Mouse (Mus musculus) CD4-positive naive resting alpha-beta T cell, adult 76 days (primary cell): ENCODE data around the gene Gm6034. TPM values are rescaled to one million over a fixed set of nuclear protein-coding genes. Genes with fewer than 3 reads are reported as not detected.

ENCODE experiments used
- total RNA-seq: library from RNA; stranded (reverse); gene quantifications from one replicate; pipeline ENCODE4 v1.2.4, GENCODE M21; 2023

Gm6034 gene
- total RNA-seq = 1.1 TPM

DNA sequence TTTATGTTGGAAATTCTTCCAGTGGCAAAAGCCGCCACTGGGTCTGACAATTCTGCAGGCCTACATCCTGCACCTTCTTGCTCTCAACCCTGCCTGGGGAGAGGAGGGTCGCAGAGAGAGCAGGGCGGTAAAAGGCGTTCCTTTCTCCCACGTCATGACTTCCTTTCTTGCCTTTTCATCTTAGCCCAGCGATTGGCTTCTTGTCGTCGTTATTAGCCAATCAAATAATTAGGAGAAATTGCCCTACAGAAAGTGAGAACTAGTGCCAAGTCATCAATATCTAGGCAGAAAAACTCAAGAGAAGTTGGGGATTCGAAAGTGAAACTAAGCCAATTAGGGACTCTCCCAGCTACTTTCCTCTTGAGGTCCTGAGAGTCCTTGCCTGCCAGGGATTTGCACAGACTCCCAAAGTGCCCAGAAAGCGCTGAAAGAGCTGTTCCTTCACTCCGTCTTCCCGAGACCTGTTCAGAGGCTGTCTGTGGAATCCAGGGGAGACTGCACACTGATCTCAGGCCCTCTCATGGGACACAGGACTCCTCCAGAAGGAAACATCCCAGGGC is at the start of gene Gm6034, which contains the start of gene H2-T22:
TSS of gene Gm6034 (plus strand) at position 352 of the 560 bp plus-strand sequence.
TSS of gene H2-T22 (minus strand) at position 138 of the 560 bp plus-strand sequence.

DNA sequence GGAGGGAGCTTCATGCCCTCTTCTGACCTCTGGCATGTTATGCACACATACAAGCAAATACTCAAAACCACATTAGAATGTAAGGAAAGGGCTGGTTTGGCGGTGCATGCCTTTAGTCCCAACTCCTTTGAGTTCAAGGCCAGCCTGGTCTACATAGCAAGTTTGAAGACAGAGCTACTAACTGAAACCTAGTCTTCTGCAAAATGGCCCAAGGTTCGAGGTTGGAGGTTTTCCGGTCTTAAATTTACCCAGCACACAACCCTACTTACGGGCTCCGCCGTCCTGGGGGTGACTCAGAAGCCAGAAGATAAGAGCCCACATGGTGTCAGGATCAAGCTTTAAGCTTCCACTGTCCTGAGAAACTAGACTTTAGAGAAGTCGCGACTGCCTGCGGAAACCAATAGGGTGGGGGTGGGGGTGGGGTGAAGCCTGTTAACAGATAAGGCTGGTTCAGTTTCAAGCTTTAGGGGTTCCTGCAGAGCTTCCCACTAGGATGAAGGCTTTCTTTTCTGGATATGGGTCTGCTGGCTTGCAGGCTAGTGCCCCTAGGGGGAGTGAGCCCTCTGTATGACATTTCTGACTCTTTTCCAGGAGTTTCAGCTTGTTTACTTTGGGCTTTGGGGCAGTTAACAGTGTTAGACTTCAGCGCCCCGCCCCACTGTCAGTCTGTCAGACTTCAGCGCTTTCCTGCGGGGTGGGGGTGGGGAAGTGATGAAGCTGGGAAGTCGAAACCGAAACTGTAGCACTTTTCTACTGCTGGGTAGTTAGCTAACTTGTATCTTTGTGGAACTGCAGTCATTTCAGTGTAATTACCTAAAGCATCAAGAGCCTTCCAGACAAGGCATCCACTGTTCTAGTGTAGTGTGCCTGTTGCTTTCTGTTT is 22.3 kb upstream of the Gm6034 start, which contains the start of gene H2-T24:
TSS of gene H2-T24 (minus strand) at position 370 of the 883 bp plus-strand sequence.

DNA sequence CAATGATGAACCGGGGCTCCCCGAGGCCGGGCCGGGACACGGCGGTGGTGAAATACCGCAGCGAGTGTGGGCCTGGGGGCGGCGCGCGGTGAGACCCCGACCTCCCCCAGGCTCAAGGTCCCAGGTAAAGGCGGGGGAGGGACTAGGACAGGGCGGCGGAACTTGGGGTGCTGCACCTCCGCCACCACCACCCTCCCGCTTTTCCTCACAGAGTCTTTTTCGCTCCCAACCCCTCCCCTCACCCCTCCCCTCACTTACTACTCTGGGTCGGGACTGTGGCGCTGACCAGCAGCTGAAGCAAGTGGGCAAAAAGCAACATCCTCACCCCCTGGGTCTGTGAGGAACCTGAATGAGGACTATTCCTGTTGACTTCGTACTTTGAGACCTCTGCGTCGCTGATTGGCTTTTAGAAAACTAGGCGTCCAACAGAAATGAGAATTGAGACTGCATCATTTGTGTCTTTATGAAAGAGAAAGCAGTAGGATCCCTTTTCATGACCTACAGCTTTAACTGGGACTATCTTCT is 10.3 kb upstream of the Gm6034 start, which contains the start of gene H2-T23:
TSS of gene H2-T23 (minus strand) at position 505 of the 525 bp plus-strand sequence.

DNA sequence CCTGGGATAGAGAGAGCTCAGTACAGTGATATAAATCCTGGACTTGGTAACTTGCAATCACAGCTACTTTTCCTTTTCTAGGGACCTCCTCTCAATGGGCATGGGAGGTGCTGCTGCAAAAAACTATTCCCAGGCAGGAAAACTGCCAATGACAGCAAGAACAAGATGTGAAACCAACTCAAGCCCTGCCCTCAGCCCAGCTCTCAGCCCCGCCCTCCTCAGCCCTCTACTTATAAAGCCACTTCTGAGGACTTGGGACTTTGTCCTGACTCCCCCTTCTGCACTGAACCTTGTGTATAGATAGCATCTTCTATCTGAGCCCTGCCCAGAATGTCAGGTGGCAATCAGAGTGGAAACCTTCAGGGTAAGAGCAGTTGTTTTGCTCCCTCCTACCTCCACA is 15.6 kb downstream of the Gm6034 start, which contains the start of gene Gm11127:
TSS of gene Gm11127 (minus strand) at position 10 of the 400 bp plus-strand sequence.

Other genes with a start within 250 kb of the Gm6034 start
- 2.2 TPM for gene Ier3, start 221.3 kb upstream of the Gm6034 start, total RNA-seq
- gene Flot1, start 219.7 kb upstream of the Gm6034 start, total RNA-seq = 30.4 TPM
- gene Tubb5, start 204.7 kb upstream of the Gm6034 start, total RNA-seq = 454 TPM
- 59.9 TPM for gene Mdc1, start 201.4 kb upstream of the Gm6034 start, total RNA-seq
- 20.2 TPM for gene Nrm, start 181.6 kb upstream of the Gm6034 start, total RNA-seq
- gene Ppp1r18, start 177.4 kb upstream of the Gm6034 start, total RNA-seq = 210 TPM
- gene Dhx16, start 163.1 kb upstream of the Gm6034 start, total RNA-seq = 91.4 TPM
- 24.5 TPM for gene 2310061I04Rik, start 145.5 kb upstream of the Gm6034 start, total RNA-seq
- 8.4 TPM for gene Atat1, start 132.9 kb upstream of the Gm6034 start, total RNA-seq
- gene Mrps18b, start 126.6 kb upstream of the Gm6034 start, total RNA-seq = 69.2 TPM
- 129 TPM for gene Ppp1r10, start 126.5 kb upstream of the Gm6034 start, total RNA-seq
- 136 TPM for gene Abcf1, start 73.2 kb upstream of the Gm6034 start, total RNA-seq
- 64.9 TPM for gene Gnl1, start 63.1 kb upstream of the Gm6034 start, total RNA-seq
- gene Prr3, start 62.7 kb upstream of the Gm6034 start, total RNA-seq = 61.8 TPM
- 23.7 TPM for gene H2-T24, start 22.4 kb upstream of the Gm6034 start, total RNA-seq
- 257 TPM for gene H2-T23, start 10.1 kb upstream of the Gm6034 start, total RNA-seq
- gene H2-T22, start 214 bp upstream of the Gm6034 start, total RNA-seq = 190 TPM
- 70.7 TPM for gene Gm11127, start 15.4 kb downstream of the Gm6034 start, total RNA-seq
- gene Gm19684, start 78.7 kb downstream of the Gm6034 start, total RNA-seq = 9.2 TPM
- 10.3 TPM for gene Gm7030, start 86.5 kb downstream of the Gm6034 start, total RNA-seq
- 0.88 TPM for gene Gm8909, start 125.6 kb downstream of the Gm6034 start, total RNA-seq
- gene H2-T3, start 147.3 kb downstream of the Gm6034 start, total RNA-seq = 0.44 TPM
- gene Rpp21, start 215.1 kb downstream of the Gm6034 start, total RNA-seq = 72.8 TPM
- gene Trim39, start 229.3 kb downstream of the Gm6034 start, total RNA-seq = 88.5 TPM
- not detected for gene H2-M10.2, start 243.5 kb downstream of the Gm6034 start, total RNA-seq